Mouse (Mus musculus) gastrocnemius, postnatal 36 days (tissue): ENCODE measurements around the gene Cdc42. TPM values are rescaled to one million over a fixed set of nuclear protein-coding genes. Genes with fewer than 3 reads are reported as not detected.

Experiments
- DNase-seq, 2 experiments: peaks; one replicate each; pipeline ENCODE4 v3.0.0; 2022
- intact Hi-C: fragments of 180-260 bp; cut with DNase I; formaldehyde crosslinking; loops from one replicate; pipeline ENCODE4 v1.15.1; 2025
- total RNA-seq, 2 experiments: library from RNA; stranded (reverse); gene quantifications; 2 replicates each; pipeline ENCODE4 v1.2.3; 2021

Cdc42 gene
- total RNA-seq, 2 experiments from 2014 or later, result 158 to 176 TPM

GRCm38 (mm10) chr4:137375314-137376278 lies 18.1 kb upstream of the Cdc42 start:
- intact Hi-C loops, result loop anchor here (5.0 kb wide), 1 partner anchor 63 kb away; no protein-coding TSS in a partner anchor
- DNase-seq, result peak in 1 of 2 experiments; percentile 31

- intact Hi-C loops, result loop anchor here (5.0 kb wide), 1 partner anchor 46 kb away; no protein-coding TSS in a partner anchor
- DNase-seq, result no peak
Measured at GRCm38 (mm10) chr4:137373711-137374110, 16.2 kb upstream of the Cdc42 start.

GRCm38 (mm10) chr4:137371596-137372523 lies 14.3 kb upstream of the Cdc42 start:
- DNase-seq, result no peak
- intact Hi-C loops, result loop anchor here (5.0 kb wide), 1 partner anchor 45 kb away; no protein-coding TSS in a partner anchor

GRCm38 (mm10) chr4:137369954-137370750 lies 12.6 kb upstream of the Cdc42 start:
- DNase-seq, result peak; percentile 31 to 42
- intact Hi-C loops, result loop anchor here (5.0 kb wide), 1 partner anchor 43 kb away; no protein-coding TSS in a partner anchor

GRCm38 (mm10) chr4:137368198-137368597 lies 10.7 kb upstream of the Cdc42 start:
- intact Hi-C loops, result no loop called here
- no peak for DNase-seq

GRCm38 (mm10) chr4:137367275-137368088 lies 10.0 kb upstream of the Cdc42 start:
- intact Hi-C loops, result no loop called here
- DNase-seq, result no peak

DNA sequence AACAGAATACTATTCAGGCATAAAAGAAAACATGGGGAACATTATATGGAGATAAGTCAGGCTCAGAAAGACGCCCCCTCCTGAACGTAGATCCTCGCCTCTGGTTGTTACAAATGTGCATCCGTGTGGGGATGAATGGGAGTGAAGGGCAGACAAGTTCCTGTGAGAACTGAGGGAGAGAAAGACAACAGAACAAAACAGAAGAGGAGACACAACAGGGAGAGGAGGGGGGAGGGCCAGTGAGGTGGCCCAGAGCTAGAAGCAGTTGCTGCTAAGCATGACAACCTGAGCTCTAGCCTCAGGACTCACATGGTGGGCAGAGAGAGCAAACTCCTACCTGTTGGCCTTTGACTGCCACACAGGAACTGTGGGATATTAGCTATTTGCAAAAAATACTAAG lies 8.6 kb upstream of the Cdc42 start:
- no peak for DNase-seq
- intact Hi-C loops, result no loop called here

GRCm38 (mm10) chr4:137365356-137366062 lies 8.0 kb upstream of the Cdc42 start:
- no peak for DNase-seq
- intact Hi-C loops, result no loop called here

DNA sequence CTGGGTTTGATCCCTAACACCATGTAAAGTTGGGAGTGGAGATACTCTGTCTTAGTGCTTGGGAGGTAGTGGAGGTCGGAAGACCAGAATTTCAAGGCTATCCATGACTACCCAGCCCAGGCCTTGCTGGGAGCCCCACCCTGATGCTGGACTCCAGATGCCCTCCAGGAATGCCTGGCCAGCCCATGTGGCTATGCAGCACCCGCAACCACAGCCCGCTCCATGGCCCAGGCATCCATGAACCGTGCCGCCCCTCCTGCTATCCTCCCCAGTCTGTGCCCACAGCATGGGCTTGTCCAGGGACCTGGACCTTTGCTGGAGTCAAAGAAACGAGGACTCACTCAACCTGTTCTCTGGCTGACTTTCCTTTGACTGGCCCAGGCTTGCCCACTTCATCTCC lies 7.3 kb upstream of the Cdc42 start:
- intact Hi-C loops, result no loop called here
- DNase-seq, result no peak

DNA sequence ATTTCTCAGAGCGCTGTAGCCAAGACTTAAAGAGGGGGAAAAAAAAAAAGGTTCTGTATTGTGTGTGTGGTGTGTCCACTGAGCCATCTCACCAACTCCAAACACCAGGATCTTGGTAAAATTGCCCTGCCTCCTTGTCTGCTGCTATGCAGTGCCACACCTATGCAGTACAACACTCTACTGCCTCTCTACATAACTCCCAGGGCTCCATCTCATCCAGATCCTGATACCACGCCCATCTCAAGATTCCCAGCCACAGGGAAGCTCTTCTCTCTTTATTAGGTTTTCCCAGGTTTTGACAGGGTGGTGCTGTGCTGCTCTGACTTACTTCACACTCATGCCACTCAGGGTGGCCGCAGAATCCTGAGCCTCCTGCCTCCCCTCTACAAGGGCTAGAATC lies 3.5 kb upstream of the Cdc42 start:
- no peak for DNase-seq
- intact Hi-C loops, result no loop called here

GRCm38 (mm10) chr4:137358291-137359002 lies 927 bp upstream of the Cdc42 start:
- DNase-seq, result no peak
- intact Hi-C loops, result no loop called here

GRCm38 (mm10) chr4:137356674-137357510 lies 628 bp downstream of the Cdc42 start:
- DNase-seq, result peak; percentile 56 to 75
- intact Hi-C loops, result no loop called here

DNA sequence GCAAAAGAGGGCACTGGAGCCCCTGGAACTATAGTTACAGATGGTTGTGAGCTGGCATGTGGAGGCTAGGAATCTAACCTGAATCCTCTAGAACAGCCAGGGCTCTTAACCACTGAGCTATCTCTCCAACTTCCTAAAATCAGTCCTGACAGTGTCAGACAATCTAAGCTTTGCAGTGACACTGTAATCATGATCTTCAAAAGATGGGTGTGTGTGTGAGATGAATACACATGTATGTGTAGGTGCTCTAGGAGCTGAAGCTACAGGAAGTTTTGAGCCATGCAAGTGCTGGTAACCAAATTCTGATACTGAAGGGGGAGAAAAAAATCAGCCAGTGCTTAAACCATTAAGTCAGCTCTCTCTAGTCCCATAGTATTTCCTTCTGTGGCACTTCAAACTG lies 6.9 kb downstream of the Cdc42 start:
- DNase-seq, result no peak
- intact Hi-C loops, result loop anchor here (5.0 kb wide), 1 partner anchor 33 kb away; no protein-coding TSS in a partner anchor

- intact Hi-C loops, result no loop called here
- no peak for DNase-seq
Measured at GRCm38 (mm10) chr4:137345790-137346189, 11.7 kb downstream of the Cdc42 start.

DNA sequence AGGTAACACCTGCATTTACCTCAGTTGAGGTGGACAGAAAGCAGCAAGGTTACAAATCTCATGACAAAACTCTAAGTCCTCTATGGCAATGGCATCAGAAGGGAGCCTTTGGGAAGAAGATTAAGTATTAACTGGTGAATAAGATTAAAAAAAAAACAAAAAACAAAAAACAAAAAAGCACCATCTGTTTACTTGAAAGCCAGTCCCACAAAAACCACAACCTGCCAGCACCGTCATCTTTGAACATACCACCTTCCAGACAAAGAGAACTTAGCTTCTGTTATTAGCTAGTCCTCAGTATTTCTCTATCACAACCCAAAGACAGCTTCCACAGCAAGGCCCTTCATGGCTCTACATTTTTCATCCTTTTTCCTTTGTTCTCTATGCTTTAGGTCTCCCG lies 12.4 kb downstream of the Cdc42 start:
- no peak for DNase-seq
- intact Hi-C loops, result no loop called here

DNA sequence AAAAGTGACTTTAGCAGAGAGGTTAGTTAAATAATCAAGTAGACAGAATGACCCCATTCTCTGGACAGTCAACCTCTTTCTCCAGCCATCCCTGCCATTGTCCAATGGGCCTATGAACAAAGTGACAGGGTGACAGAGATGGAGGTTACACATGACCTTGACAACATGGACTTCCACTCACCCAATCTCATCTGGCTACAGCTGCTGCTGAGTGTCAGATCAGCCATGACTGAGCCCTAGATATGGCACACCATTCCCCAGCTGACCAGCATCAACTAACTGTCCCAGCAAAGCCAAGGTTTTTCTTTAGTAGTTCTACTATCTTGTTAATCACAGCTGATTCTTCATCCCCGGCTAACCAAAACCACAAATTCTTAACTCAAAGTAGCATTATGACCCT lies 14.7 kb downstream of the Cdc42 start:
- intact Hi-C loops, result no loop called here
- no peak for DNase-seq

GRCm38 (mm10) chr4:137339415-137339814 lies 18.1 kb downstream of the Cdc42 start:
- intact Hi-C loops, result no loop called here
- no peak for DNase-seq
